In the genomic region with DNA sequence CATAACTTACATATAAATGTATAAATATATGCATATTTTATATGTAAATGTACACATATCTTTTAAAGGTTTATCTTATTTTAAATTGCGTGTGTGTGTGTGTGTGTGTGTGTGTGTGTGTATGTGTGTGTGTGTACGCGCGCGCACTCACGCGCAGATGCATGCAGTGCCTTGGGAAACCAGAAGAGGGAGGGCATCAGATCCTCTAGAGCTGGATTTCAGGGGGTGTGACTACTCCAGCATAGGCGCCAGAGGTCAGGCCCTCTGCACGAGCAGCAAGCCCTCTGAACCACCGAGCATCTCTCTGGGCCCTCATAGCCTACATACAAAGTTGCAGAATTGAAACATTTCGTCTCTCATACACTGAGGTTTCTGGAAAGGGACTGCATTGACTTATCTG, we compare ENCODE assay signal across 20 mouse cellular contexts.
"Had no signal": no experiment of that assay in that cellular context is flagged by ENCODE, and none has a peak within 500 bp of the region (broad histone marks: within the 10 kb centered on the region; RNA-seq: fewer than 3 reads in every experiment).

No protein-coding gene starts in this region.

- H3K27ac ChIP-seq: kidney, embryonic 15.5 days; left cerebral cortex, adult 2 months; liver, embryonic 13.5 days; lung, embryonic 15.5 days; midbrain, embryonic 15.5 days; neural tube, embryonic 13.5 days had no signal

- H3K4me2 ChIP-seq: kidney, embryonic 15.5 days; liver, embryonic 13.5 days; lung, embryonic 15.5 days; midbrain, embryonic 11.5 days; midbrain, embryonic 15.5 days; neural tube, embryonic 13.5 days had no signal

- H3K9me3 ChIP-seq: kidney, embryonic 15.5 days; liver, embryonic 13.5 days; lung, embryonic 15.5 days; midbrain, embryonic 15.5 days; neural tube, embryonic 13.5 days had no signal

- H3K4me3 ChIP-seq: kidney, embryonic 15.5 days; left cerebral cortex, adult 2 months; liver, embryonic 13.5 days; lung, embryonic 15.5 days; midbrain, embryonic 15.5 days; myocyte; neural tube, embryonic 13.5 days had no signal

- H3K27me3 ChIP-seq: kidney, embryonic 15.5 days; liver, embryonic 13.5 days; lung, embryonic 15.5 days; midbrain, embryonic 15.5 days; neural tube, embryonic 13.5 days had no signal

- H3K36me3 ChIP-seq: kidney, embryonic 15.5 days; liver, embryonic 13.5 days; lung, embryonic 15.5 days; midbrain, embryonic 15.5 days; neural tube, embryonic 13.5 days had no signal

- H3K4me1 ChIP-seq: liver, embryonic 13.5 days; lung, embryonic 15.5 days had no signal

- DNase-seq: kidney, adult 8-10 months; kidney, postnatal 10 days; kidney, postnatal 36 days; layer of hippocampus, postnatal 36 days; liver, embryonic 13.5 days; lung, adult 18-20 months; lung, postnatal 10 days; lung, postnatal 36 days; retina, postnatal 1 day; right cerebral cortex, postnatal 25 days; spleen, adult 18-20 months; thymus, adult 18-20 months; thymus, postnatal 36 days had no signal

- ATAC-seq: midbrain, embryonic 15.5 days had no signal

- H3K9ac ChIP-seq: kidney, embryonic 15.5 days; liver, embryonic 13.5 days; lung, embryonic 15.5 days; midbrain, embryonic 15.5 days; neural tube, embryonic 13.5 days had no signal
